10 mouse cellular contexts compared by ENCODE assay signal in the genomic region with DNA sequence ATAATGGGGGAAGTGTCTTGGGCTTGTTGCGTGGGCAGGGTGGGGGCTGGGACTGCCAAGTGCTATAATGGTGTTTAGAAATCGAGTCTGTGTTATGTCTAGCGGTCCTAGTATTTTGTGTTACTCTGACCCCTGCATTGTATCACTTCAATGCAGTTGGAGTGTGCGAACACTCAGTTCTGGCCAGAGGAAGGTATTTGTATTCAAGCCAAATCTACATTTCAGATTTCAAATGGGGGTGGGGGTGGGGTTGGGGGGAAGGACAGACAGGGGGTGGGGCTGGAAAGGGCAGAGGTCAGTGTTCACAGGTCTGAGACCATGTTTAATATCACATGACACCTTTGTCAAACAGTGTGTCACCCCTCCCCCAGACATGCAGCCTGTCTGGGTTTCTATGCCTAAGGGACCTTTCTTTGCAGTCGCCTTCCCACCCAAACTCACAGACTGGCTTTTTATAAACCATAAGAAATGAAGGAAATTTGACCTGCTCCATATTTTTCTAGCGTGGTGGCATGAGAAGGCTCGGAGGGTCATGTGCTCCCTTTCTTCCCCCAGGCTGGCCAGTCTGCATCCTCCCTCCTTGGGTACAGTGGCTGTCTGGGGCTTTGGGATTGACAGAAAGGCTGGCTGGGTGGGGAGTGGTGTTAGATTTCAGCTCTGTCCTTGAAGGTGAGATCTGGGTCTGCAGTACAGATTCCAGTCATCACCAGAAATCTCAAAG.
DNase-seq lines count a peak whose midpoint lies in the region; ATAC-seq and TF ChIP-seq lines count a peak whose summit lies in the region.
"Had no signal": no experiment of that assay in that cellular context is flagged by ENCODE, and none has a peak within 500 bp of the region (broad histone marks: within the 10 kb centered on the region; RNA-seq: fewer than 3 reads in every experiment).

No protein-coding gene starts in this region.

- H3K36me3 ChIP-seq in forebrain, embryonic 11.5 days (ENCODE audit: control insufficient read depth, insufficient read depth, low read length), result no peaks in the 10 kb centered on the region
- H3K36me3 ChIP-seq in forebrain, embryonic 15.5 days, result no peaks in the 10 kb centered on the region
- no peaks in the 10 kb centered on the region for H3K36me3 ChIP-seq in ES-Bruce4 (ENCODE audit: control insufficient read depth, insufficient read depth, low read length, poor library complexity, severe bottlenecking)
- no peaks in the 10 kb centered on the region for H3K36me3 ChIP-seq in limb, embryonic 10.5 days

- H3K9ac ChIP-seq in forebrain, embryonic 11.5 days (ENCODE audit: low read length), result no peak overlapping the region
- no peak overlapping the region for H3K9ac ChIP-seq in forebrain, embryonic 15.5 days (replicated peaks)
- H3K9ac ChIP-seq in ES-Bruce4 (ENCODE audit: low read depth, poor library complexity, severe bottlenecking), result no peak overlapping the region

- H3K9me3 ChIP-seq in forebrain, embryonic 11.5 days (ENCODE audit: control insufficient read depth, low read length), result no peaks in the 10 kb centered on the region
- no peaks in the 10 kb centered on the region for H3K9me3 ChIP-seq in forebrain, embryonic 15.5 days
- H3K9me3 ChIP-seq in ES-Bruce4 (replicated peaks; ENCODE audit: control insufficient read depth, insufficient read depth, low read length, poor library complexity, severe bottlenecking), result no peaks in the 10 kb centered on the region
- H3K9me3 ChIP-seq in limb, embryonic 10.5 days (replicated peaks), result no peaks in the 10 kb centered on the region

- H3K27me3 ChIP-seq in forebrain, embryonic 11.5 days (ENCODE audit: control insufficient read depth, insufficient read depth, low read length), result no peaks in the 10 kb centered on the region
- H3K27me3 ChIP-seq in forebrain, embryonic 15.5 days, result no peaks in the 10 kb centered on the region
- H3K27me3 ChIP-seq in ES-Bruce4 (ENCODE audit: control insufficient read depth, insufficient read depth, low read length, poor library complexity, severe bottlenecking), result no peaks in the 10 kb centered on the region
- no peaks in the 10 kb centered on the region for H3K27me3 ChIP-seq in limb, embryonic 10.5 days (ENCODE audit: low read depth, poor library complexity, severe bottlenecking)

- no peak for TF ChIP-seq CTCF in ES-Bruce4 (IDR thresholded peaks at IDR 0.05; ENCODE audit: low read depth, low read length)

- no peak for TF ChIP-seq POLR2A in ES-Bruce4 (IDR thresholded peaks at IDR 0.05; ENCODE audit: insufficient read depth, low read length)

- TF ChIP-seq EP300 in ES-Bruce4 (IDR thresholded peaks at IDR 0.05; ENCODE audit: insufficient read depth, low read depth, low read length), result no peak; the same call in 1 of the 2 replicates

- WGBS in forebrain, embryonic 11.5 days, result 28% methylated on average over 7 of the region's 7 CpGs
- 20% methylated on average over 7 of the region's 7 CpGs for WGBS in forebrain, embryonic 15.5 days
- 21% methylated on average over 7 of the region's 7 CpGs for WGBS in limb, embryonic 10.5 days

- DNase-seq in forebrain, embryonic 11.5 days (ENCODE audit: low spot score), result no peak
- DNase-seq in kidney, postnatal 10 days, result peak; percentile 11
- DNase-seq in kidney, adult 18-20 months, result no peak
- peak; percentile 74 for DNase-seq in limb, embryonic 10.5 days (ENCODE audit: low spot score)
- no peak for DNase-seq in layer of hippocampus, postnatal 25 days (ENCODE audit: extremely low spot score in 1 of 2, low spot score in 1 of 2)
- no peak for DNase-seq in spleen, postnatal 10 days (ENCODE audit: low spot score in 2 of 2)
- DNase-seq: kidney, postnatal 36 days had no signal

- H3K4me3 ChIP-seq in forebrain, embryonic 11.5 days (ENCODE audit: low read depth, low read length), result no peak overlapping the region
- H3K4me3 ChIP-seq in forebrain, embryonic 15.5 days, result no peak overlapping the region
- H3K4me3 ChIP-seq in ES-Bruce4 (ENCODE audit: low read depth, low read length), result no peak overlapping the region
- peak overlapping the region; percentile 8; the same call in 1 of the 2 replicates for H3K4me3 ChIP-seq in limb, embryonic 10.5 days
- H3K4me3 ChIP-seq: myocyte had no signal

- H3K4me1 ChIP-seq in forebrain, embryonic 11.5 days (replicated peaks; ENCODE audit: control insufficient read depth, insufficient read depth, low read length), result peaks cover 2% of the 10 kb centered on the region; the same call in 1 of the 2 replicates
- 0 out of 2 replicates have a peak, but pooled peaks cover 6% of the 10 kb centered on the region for H3K4me1 ChIP-seq in forebrain, embryonic 15.5 days
- peaks cover 2% of the 10 kb centered on the region for H3K4me1 ChIP-seq in ES-Bruce4 (ENCODE audit: control insufficient read depth, insufficient read depth, low read length)
- H3K4me1 ChIP-seq in limb, embryonic 10.5 days, result peaks cover 53% of the 10 kb centered on the region

- ATAC-seq in forebrain, embryonic 11.5 days (replicated peaks; ENCODE audit: low FRiP score), result peak; percentile 71
- no peak for ATAC-seq in forebrain, embryonic 15.5 days (replicated peaks)

- H3K27ac ChIP-seq in forebrain, embryonic 11.5 days (ENCODE audit: low read depth, low read length), result peak overlapping the region; percentile 6; the same call in 1 of the 2 replicates
- no peak overlapping the region for H3K27ac ChIP-seq in forebrain, embryonic 15.5 days (replicated peaks)
- peak overlapping the region; percentile 45; the same call in 1 of the 2 replicates for H3K27ac ChIP-seq in ES-Bruce4 (ENCODE audit: insufficient read depth, low read length)
- peak overlapping the region; percentile 82 for H3K27ac ChIP-seq in limb, embryonic 10.5 days

- no peak overlapping the region for H3K4me2 ChIP-seq in forebrain, embryonic 11.5 days (ENCODE audit: low read depth, low read length, severe bottlenecking)
- no peak overlapping the region for H3K4me2 ChIP-seq in forebrain, embryonic 15.5 days (replicated peaks)

Comparison
In these comparisons a context has a peak if more than half of its experiments do, and no peak if none do; other contexts are left out.
1. DNase-seq: peak in kidney, postnatal 10 days (single experiment) and limb, embryonic 10.5 days (single experiment); none in forebrain, embryonic 11.5 days (single experiment), kidney, adult 18-20 months (single experiment), layer of hippocampus, postnatal 25 days (0 of 2) and spleen, postnatal 10 days (0 of 2).